Mouse (Mus musculus): Measurements from ENCODE around the gene Rnd1.

Rnd1 gene

DNA sequence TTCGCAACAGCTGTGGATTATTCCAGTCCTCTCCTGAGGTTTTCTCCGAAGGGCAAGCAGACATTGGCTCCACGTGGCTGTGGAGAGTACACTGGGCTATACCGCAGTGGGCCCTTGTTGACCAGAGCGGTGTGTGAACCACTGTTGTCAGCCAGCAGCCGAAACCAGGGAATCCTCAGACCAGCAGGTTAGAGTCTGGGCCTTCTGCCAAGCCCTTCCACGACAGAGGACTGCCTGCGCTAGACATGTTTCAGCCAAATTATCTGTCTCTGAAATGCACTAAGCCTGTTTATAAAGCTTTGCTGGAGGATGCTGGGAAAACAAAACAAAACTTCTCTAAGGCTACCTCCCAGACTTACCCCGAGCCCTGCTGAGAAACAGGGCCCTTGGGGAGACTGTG lies 62.7 kb downstream of the Rnd1 start:
- no peak for DNase-seq (ENCODE audit: low spot score in 2 of 2)

Data from urinary bladder, adult 18-20 months (tissue).